Mouse (Mus musculus): ENCODE results near the gene Lmtk3.

- no peak for TF ChIP-seq CTCF (IDR thresholded peaks at IDR 0.05; ENCODE audit: extremely low read depth, insufficient read length, insufficient replicate concordance, low read depth, low read length)
- TF ChIP-seq POLR2A (IDR thresholded peaks at IDR 0.05; ENCODE audit: low read depth, low read length) = no peak
These were observed 41.2 kb upstream of the Lmtk3 start for GRCm38 (mm10) chr7:45742338-45742737.
